Comparison of ENCODE assay signal across 18 mouse cellular contexts in the genomic region with DNA sequence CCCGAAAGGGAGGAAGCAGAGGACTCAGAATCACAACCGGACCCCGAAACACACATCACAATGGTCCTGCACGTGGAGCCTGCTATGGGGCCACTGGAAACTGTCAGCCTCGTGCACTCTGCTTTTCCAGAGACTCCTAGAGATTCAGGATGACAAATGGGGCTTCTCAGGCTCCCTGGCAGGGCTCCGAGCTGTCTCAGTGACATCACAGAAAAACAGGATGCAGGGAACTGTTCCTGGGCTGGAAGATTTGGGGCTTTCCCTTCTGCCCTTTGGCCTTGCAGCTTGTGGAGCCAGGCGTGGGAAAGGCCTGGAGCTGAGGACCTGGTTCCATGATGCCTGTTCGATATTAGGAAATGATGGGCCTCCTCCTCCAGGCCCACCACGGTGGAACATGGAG.
DNase-seq lines count a peak whose midpoint lies in the region; ATAC-seq and TF ChIP-seq lines count a peak whose summit lies in the region.
"Had no signal": no experiment of that assay in that cellular context is flagged by ENCODE, and none has a peak within 500 bp of the region (broad histone marks: within the 10 kb centered on the region; RNA-seq: fewer than 3 reads in every experiment).

No protein-coding gene starts in this region.

- H3K27ac ChIP-seq in kidney, adult 2 months (ENCODE audit: insufficient read depth, low read depth, low read length): no peak overlapping the region
- H3K27ac ChIP-seq in kidney, embryonic 15.5 days: no peak overlapping the region
- H3K27ac ChIP-seq in limb, embryonic 12.5 days: 0 out of 2 replicates have a peak overlapping the region, but pooled peaks have one; percentile 25
- H3K27ac ChIP-seq: embryonic facial prominence, embryonic 15.5 days; forebrain, embryonic 12.5 days; heart, embryonic 13.5 days; hindbrain, embryonic 14.5 days; neural tube, embryonic 13.5 days; stomach, embryonic 15.5 days had no signal

- TF ChIP-seq POLR2A in kidney, adult 2 months (IDR thresholded peaks at IDR 0.05; ENCODE audit: low read depth, low read length): no peak

- no peak overlapping the region for H3K4me3 ChIP-seq in kidney, adult 2 months (ENCODE audit: insufficient read depth, low read depth, low read length)
- no peak overlapping the region for H3K4me3 ChIP-seq in kidney, embryonic 15.5 days (replicated peaks)
- H3K4me3 ChIP-seq in limb, embryonic 12.5 days (replicated peaks): no peak overlapping the region
- H3K4me3 ChIP-seq: embryonic facial prominence, embryonic 15.5 days; forebrain, embryonic 12.5 days; heart, embryonic 13.5 days; neural tube, embryonic 13.5 days; stomach, embryonic 15.5 days had no signal

- H3K27me3 ChIP-seq in kidney, adult 2 months (replicated peaks; ENCODE audit: control insufficient read depth, insufficient read depth, low read length): no peaks in the 10 kb centered on the region
- H3K27me3 ChIP-seq in kidney, embryonic 15.5 days: peaks cover 8% of the 10 kb centered on the region; the same call in 1 of the 2 replicates
- H3K27me3 ChIP-seq in limb, embryonic 12.5 days: no peaks in the 10 kb centered on the region
- H3K27me3 ChIP-seq: embryonic facial prominence, embryonic 15.5 days; stomach, embryonic 15.5 days had no signal

- H3K4me1 ChIP-seq in kidney, adult 2 months (ENCODE audit: control insufficient read depth, insufficient read depth, low read length): no peaks in the 10 kb centered on the region
- peaks cover 36% of the 10 kb centered on the region for H3K4me1 ChIP-seq in kidney, embryonic 15.5 days
- peaks cover 64% of the 10 kb centered on the region for H3K4me1 ChIP-seq in limb, embryonic 12.5 days (replicated peaks)

- H3K36me3 ChIP-seq in kidney, adult 2 months (ENCODE audit: control insufficient read depth, insufficient read depth, low read length): no peaks in the 10 kb centered on the region
- H3K36me3 ChIP-seq in kidney, embryonic 15.5 days: no peaks in the 10 kb centered on the region
- H3K36me3 ChIP-seq in limb, embryonic 12.5 days: no peaks in the 10 kb centered on the region
- H3K36me3 ChIP-seq: embryonic facial prominence, embryonic 15.5 days; forebrain, embryonic 12.5 days; heart, embryonic 13.5 days; neural tube, embryonic 13.5 days; stomach, embryonic 15.5 days had no signal

- H3K4me2 ChIP-seq in kidney, embryonic 15.5 days: no peak overlapping the region
- H3K4me2 ChIP-seq in limb, embryonic 12.5 days: no peak overlapping the region
- H3K4me2 ChIP-seq: embryonic facial prominence, embryonic 15.5 days; forebrain, embryonic 12.5 days; heart, embryonic 13.5 days; hindbrain, embryonic 14.5 days; liver, embryonic 11.5 days; neural tube, embryonic 13.5 days; stomach, embryonic 15.5 days had no signal

- no peaks in the 10 kb centered on the region for H3K9me3 ChIP-seq in kidney, embryonic 15.5 days (replicated peaks)
- H3K9me3 ChIP-seq in limb, embryonic 12.5 days: no peaks in the 10 kb centered on the region
- H3K9me3 ChIP-seq: embryonic facial prominence, embryonic 15.5 days; forebrain, embryonic 12.5 days; heart, embryonic 13.5 days; neural tube, embryonic 13.5 days; stomach, embryonic 15.5 days had no signal

- no peak for TF ChIP-seq CTCF in kidney, adult 2 months (conservative IDR thresholded peaks at IDR 0.05; ENCODE audit: insufficient read depth, insufficient read length, low read depth, low read length)

- no peak for ATAC-seq in kidney, embryonic 15.5 days (replicated peaks; ENCODE audit: low FRiP score)
- no peak for ATAC-seq in limb, embryonic 12.5 days (ENCODE audit: insufficient number of reproducible peaks, insufficient read depth, low FRiP score, low TSS enrichment, low read depth)
- ATAC-seq: intestine, embryonic 16.5 days had no signal

- peak; percentile 65 to 70 for DNase-seq in adrenal gland, adult (ENCODE audit: inconsistent age in 2 of 2, low spot score in 1 of 2)
- no peak for DNase-seq in adrenal gland, adult 18-20 months (ENCODE audit: low spot score in 2 of 2)
- DNase-seq in kidney, adult 2 months: peak; percentile 85
- DNase-seq in kidney, adult 8-10 months: peak; percentile 69 to 77
- no peak for DNase-seq in spleen, postnatal 10 days (ENCODE audit: low spot score in 2 of 2)
- no peak for DNase-seq in adipocyte (ENCODE audit: low spot score)
- DNase-seq: cerebellum, adult 2 months; lung, postnatal 14 days had no signal

- H3K9ac ChIP-seq in kidney, embryonic 15.5 days: no peak overlapping the region
- H3K9ac ChIP-seq in limb, embryonic 12.5 days (replicated peaks): no peak overlapping the region
- H3K9ac ChIP-seq: embryonic facial prominence, embryonic 15.5 days; forebrain, embryonic 12.5 days; heart, embryonic 13.5 days; hindbrain, embryonic 14.5 days; neural tube, embryonic 13.5 days; stomach, embryonic 15.5 days had no signal

- 64% methylated on average over 9 of the region's 9 CpGs for WGBS in kidney, adult 2 months
- 56% methylated on average over 9 of the region's 9 CpGs for WGBS in kidney, embryonic 15.5 days
- 78% methylated on average over 9 of the region's 9 CpGs for whole genome bisulfite sequencing in limb, embryonic 12.5 days

Comparison
In these comparisons a context has a peak if more than half of its experiments do, and no peak if none do; other contexts are left out.
1. DNase-seq: peak in adrenal gland, adult (2 of 2), kidney, adult 2 months (single experiment) and kidney, adult 8-10 months (2 of 2); none in adrenal gland, adult 18-20 months (0 of 2), spleen, postnatal 10 days (0 of 2) and adipocyte (single experiment).